Mouse (Mus musculus) layer of hippocampus, postnatal 10 days (tissue): ENCODE data around the gene Stxbp4. TPM values are rescaled to one million over a fixed set of nuclear protein-coding genes. Genes with fewer than 3 reads are reported as not detected.

ENCODE experiments used
- DNase-seq, 2 experiments: peaks; one replicate each; pipeline ENCODE4 v3.0.0; 2021; ENCODE audit warnings: low spot score in 2 of 2
- long read RNA-seq: library from polyadenylated mRNA; stranded (forward); transcript quantifications from one replicate; pipeline ENCODE4 v2.0.0, GENCODE M21; 2023
- total RNA-seq, 2 experiments: library from RNA; stranded (reverse); gene quantifications; 2 replicates each; pipeline ENCODE4 v1.2.3; 2021

The Stxbp4 gene
- total RNA-seq = 1 to 10 TPM; 9.3 to 9.8 TPM
- long read RNA-seq, full-length matches to known transcripts = 1 of 1 reads
- long read RNA-seq, partial matches to known transcripts = 0 of 1 reads
- long read RNA-seq, other reads (novel, unspliced or antisense) = 0 of 1 reads

- DNase-seq = peak; percentile 92 to 95
Observed at GRCm38 (mm10) chr11:90637440-90638311, at the start of gene Stxbp4, which contains the start of gene Cox11. Gene Stxbp4, minus strand, starts transcription at chr11:90638084. Gene Cox11, plus strand, starts transcription at chr11:90638173.

- no peak for DNase-seq
Observed at GRCm38 (mm10) chr11:90687040-90687439, 49.2 kb upstream of the Stxbp4 start.

GRCm38 (mm10) chr11:90686287-90687025 is 48.6 kb upstream of the Stxbp4 start:
- no peak for DNase-seq

- no peak for DNase-seq
Observed at GRCm38 (mm10) chr11:90685196-90685595, 47.3 kb upstream of the Stxbp4 start.

GRCm38 (mm10) chr11:90684765-90685164 is 46.9 kb upstream of the Stxbp4 start:
- no peak for DNase-seq

- no peak for DNase-seq
Observed at GRCm38 (mm10) chr11:90681171-90681570, 43.3 kb upstream of the Stxbp4 start.

GRCm38 (mm10) chr11:90678582-90678981 is 40.7 kb upstream of the Stxbp4 start:
- no peak for DNase-seq

GRCm38 (mm10) chr11:90677771-90678288 is 39.9 kb upstream of the Stxbp4 start:
- no peak for DNase-seq

- no peak for DNase-seq
Observed at GRCm38 (mm10) chr11:90677027-90677426, 39.1 kb upstream of the Stxbp4 start.

- no peak for DNase-seq
Observed at GRCm38 (mm10) chr11:90675479-90676110, 37.7 kb upstream of the Stxbp4 start.

- no peak for DNase-seq
Observed at GRCm38 (mm10) chr11:90667325-90667724, 29.4 kb upstream of the Stxbp4 start.

GRCm38 (mm10) chr11:90666916-90667315 is 29.0 kb upstream of the Stxbp4 start:
- no peak for DNase-seq

- DNase-seq = no peak
Observed at GRCm38 (mm10) chr11:90666144-90666757, 28.4 kb upstream of the Stxbp4 start.

- peak; percentile 30 to 53 for DNase-seq
Observed at GRCm38 (mm10) chr11:90665161-90665560, 27.3 kb upstream of the Stxbp4 start.

- DNase-seq = no peak
Observed at GRCm38 (mm10) chr11:90664345-90664986, 26.6 kb upstream of the Stxbp4 start.

- no peak for DNase-seq
Observed at GRCm38 (mm10) chr11:90663618-90664297, 25.9 kb upstream of the Stxbp4 start.

- DNase-seq = no peak
Observed at GRCm38 (mm10) chr11:90663052-90663451, 25.2 kb upstream of the Stxbp4 start.

- no peak for DNase-seq
Observed at GRCm38 (mm10) chr11:90660662-90661061, 22.8 kb upstream of the Stxbp4 start.

GRCm38 (mm10) chr11:90657527-90657926 is 19.6 kb upstream of the Stxbp4 start:
- no peak for DNase-seq

GRCm38 (mm10) chr11:90652603-90653002 is 14.7 kb upstream of the Stxbp4 start:
- DNase-seq = no peak
